Mouse (Mus musculus): ENCODE measurements around the gene Lrrk1. TPM values are rescaled to one million over a fixed set of nuclear protein-coding genes. Genes with fewer than 3 reads are reported as not detected.

Lrrk1 gene
- polyA plus RNA-seq, 1 experiment from 2014 or later = 15.7 TPM

DNA sequence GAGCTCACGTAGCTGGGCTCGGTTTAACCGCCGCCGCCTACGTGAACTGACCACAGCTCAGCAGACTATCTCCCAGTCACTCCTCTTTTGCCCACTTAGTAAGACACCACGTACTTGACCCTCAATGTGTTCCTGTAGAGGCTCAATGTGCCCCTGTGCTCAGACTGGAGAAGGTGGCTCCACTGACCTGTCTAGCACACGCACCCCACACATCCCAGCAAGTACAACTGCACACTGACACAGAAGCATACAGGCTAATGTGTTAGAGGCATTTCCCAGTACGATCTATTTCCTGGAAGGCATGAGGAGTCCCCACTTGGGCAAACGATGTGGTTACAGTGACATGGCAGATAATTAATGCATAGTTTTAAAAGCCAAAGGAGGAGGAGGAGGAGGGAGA, 11.6 kb downstream of the Lrrk1 start:
- 0 out of 2 replicates have a peak, but pooled peaks cover 10% of the 10 kb centered on the region for H3K4me1 ChIP-seq (replicated peaks)
- H3K36me3 ChIP-seq = peaks cover 3% of the 10 kb centered on the region; the same call in 1 of the 2 replicates
- no peaks in the 10 kb centered on the region for H3K27me3 ChIP-seq (replicated peaks)
- 74% methylated on average over 10 of the region's 10 CpGs for WGBS
- no peak overlapping the region for H3K4me2 ChIP-seq (replicated peaks)
- H3K4me3 ChIP-seq (replicated peaks) = no peak overlapping the region
- H3K9ac ChIP-seq = no peak overlapping the region
- no peaks in the 10 kb centered on the region for H3K9me3 ChIP-seq
- peak; percentile 71 for ATAC-seq
- H3K27ac ChIP-seq = no peak overlapping the region

GRCm38 (mm10) chr7:66375736-66376135, 12.4 kb downstream of the Lrrk1 start:
- Histone ChIP-seq H3K27ac (no peak overlapping the region), H3K9ac (no peak overlapping the region), H3K36me3 (peaks cover 2% of the 10 kb centered on the region; the same call in 1 of the 2 replicates), H3K4me3 (replicated peaks) (no peak overlapping the region), H3K4me1 (replicated peaks) (0 out of 2 replicates have a peak, but pooled peaks cover 10% of the 10 kb centered on the region), H3K4me2 (replicated peaks) (no peak overlapping the region), H3K27me3 (replicated peaks) (no peaks in the 10 kb centered on the region), H3K9me3 (no peaks in the 10 kb centered on the region)
- ATAC-seq = no peak
- WGBS = 89% methylated on average over 4 of the region's 4 CpGs

- Histone ChIP-seq H3K4me3 (replicated peaks) (no peak overlapping the region), H3K36me3 (no peaks in the 10 kb centered on the region), H3K4me1 (replicated peaks) (peaks cover 19% of the 10 kb centered on the region; the same call in 1 of the 2 replicates), H3K27ac (no peak overlapping the region), H3K4me2 (replicated peaks) (no peak overlapping the region), H3K9ac (no peak overlapping the region), H3K27me3 (replicated peaks) (no peaks in the 10 kb centered on the region), H3K9me3 (no peaks in the 10 kb centered on the region)
- 89% methylated on average over 3 of the region's 3 CpGs for WGBS
- ATAC-seq = no peak
These were observed 14.8 kb downstream of the Lrrk1 start for GRCm38 (mm10) chr7:66373391-66373790.

DNA sequence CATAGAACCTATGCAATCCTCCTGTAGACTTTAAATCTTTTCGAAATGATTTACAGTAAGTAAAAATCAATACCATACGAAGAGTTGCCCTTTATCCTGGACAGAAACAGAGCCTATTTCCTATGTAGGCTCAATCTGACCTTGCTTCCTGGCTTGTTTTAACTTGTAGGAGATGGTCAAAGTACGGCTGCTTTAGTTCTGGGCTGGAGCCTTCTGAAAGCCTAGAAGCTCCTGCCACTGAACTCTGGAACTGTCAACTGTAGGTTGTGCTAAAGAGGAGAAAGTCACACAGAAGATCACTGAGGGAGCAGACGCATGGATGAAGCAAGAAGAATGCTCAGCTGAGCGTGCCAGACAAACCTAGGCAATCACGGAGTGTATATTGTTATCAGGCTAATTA, 17.2 kb downstream of the Lrrk1 start:
- H3K27ac ChIP-seq = 0 out of 2 replicates have a peak overlapping the region, but pooled peaks have one; percentile 40
- ATAC-seq = peak; percentile 77

GRCm38 (mm10) chr7:66369934-66370445, 18.2 kb downstream of the Lrrk1 start:
- Histone ChIP-seq H3K36me3 (no peaks in the 10 kb centered on the region), H3K4me3 (replicated peaks) (no peak overlapping the region), H3K9ac (no peak overlapping the region), H3K27ac (peak overlapping the region; percentile 48; the same call in 1 of the 2 replicates), H3K9me3 (no peaks in the 10 kb centered on the region), H3K4me1 (replicated peaks) (peaks cover 12% of the 10 kb centered on the region; the same call in 1 of the 2 replicates), H3K4me2 (replicated peaks) (no peak overlapping the region), H3K27me3 (replicated peaks) (no peaks in the 10 kb centered on the region)
- 55% methylated on average over 5 of the region's 5 CpGs for WGBS
- ATAC-seq = no peak

More for the DNA sequence above, 17.2 kb downstream of the Lrrk1 start:
- H3K9me3 ChIP-seq = no peaks in the 10 kb centered on the region
- WGBS = 70% methylated on average over 6 of the region's 6 CpGs
- H3K36me3 ChIP-seq = no peaks in the 10 kb centered on the region
- no peak overlapping the region for H3K9ac ChIP-seq
- H3K4me3 ChIP-seq (replicated peaks) = no peak overlapping the region
- no peaks in the 10 kb centered on the region for H3K27me3 ChIP-seq (replicated peaks)
- H3K4me1 ChIP-seq (replicated peaks) = peaks cover 12% of the 10 kb centered on the region; the same call in 1 of the 2 replicates
- H3K4me2 ChIP-seq (replicated peaks) = no peak overlapping the region

DNA sequence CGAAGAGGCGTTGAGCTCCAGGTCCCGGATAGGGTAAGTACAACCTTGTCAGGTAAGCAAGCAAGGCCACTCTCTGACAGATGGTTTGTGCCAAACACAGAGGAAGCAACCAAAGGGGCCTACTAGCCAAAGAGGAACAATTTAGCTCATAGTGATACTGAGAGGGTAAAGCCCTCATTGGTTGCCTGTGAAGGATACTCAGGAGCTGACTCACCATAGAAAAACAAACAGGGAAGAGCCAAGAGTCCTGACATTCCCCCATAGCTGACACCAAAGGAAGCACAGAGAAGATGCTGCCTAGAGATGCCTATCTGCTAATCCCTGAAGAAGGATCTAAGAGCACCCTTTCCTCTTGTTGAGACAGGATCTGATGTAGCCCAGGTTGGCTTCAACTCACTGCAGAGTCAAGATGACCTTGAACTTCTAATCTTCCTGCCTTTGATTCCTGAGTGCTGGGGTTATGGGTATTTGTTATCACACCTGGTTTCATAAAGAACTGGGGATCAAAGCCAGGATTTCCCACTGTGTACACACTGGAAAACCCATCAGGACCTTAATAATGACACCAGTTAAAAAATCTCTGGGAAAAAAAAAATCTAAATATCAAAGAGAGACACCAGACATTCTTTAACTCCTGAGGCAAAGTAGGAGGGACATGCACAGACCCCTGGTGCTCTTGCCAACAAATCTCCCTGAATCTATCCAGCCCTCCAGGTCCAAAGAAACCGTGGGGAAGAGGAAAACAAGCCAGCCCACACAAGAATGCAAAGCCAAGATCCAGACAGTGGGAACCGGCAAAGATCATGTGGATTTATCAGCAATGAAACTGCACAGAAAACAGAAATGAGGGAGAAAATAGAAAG, 18.8 kb downstream of the Lrrk1 start:
- Histone ChIP-seq H3K4me3 (replicated peaks) (no peak overlapping the region), H3K4me1 (replicated peaks) (peaks cover 12% of the 10 kb centered on the region; the same call in 1 of the 2 replicates), H3K9ac (no peak overlapping the region), H3K9me3 (no peaks in the 10 kb centered on the region), H3K27me3 (replicated peaks) (no peaks in the 10 kb centered on the region), H3K27ac (no peak overlapping the region), H3K4me2 (replicated peaks) (no peak overlapping the region), H3K36me3 (no peaks in the 10 kb centered on the region)
- no peak for ATAC-seq
- 68% methylated on average over 5 of the region's 5 CpGs for WGBS

DNA sequence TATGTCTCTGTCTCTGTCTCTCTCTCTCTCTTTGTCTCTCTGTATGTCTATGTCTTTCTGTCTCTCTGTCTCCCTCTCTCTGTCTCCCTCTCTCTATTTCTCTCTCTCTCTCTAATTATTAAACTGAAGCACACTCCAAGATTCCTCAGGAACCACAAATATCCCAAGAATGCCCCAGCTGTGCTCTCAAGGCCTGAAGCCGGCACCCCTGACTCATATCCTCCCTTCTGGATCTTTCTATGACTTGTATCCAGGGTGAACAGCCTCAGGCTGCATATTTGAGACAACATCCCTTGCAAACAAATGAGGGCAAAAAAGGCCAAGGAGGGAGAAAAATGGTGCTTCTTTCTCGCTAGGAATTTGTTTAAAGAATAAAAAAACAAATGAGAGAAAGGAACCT, 22.2 kb downstream of the Lrrk1 start, which contains the start of gene Gm10974:
TSS of gene Gm10974 (plus strand) at position 2 of the 400 bp plus-strand sequence.
- H3K4me2 ChIP-seq (replicated peaks) = no peak within 1 kb of the TSS
- 0 out of 2 replicates have a peak within 1 kb of the TSS, but pooled peaks have one; percentile 36 for H3K27ac ChIP-seq
- H3K9me3 ChIP-seq = peaks cover 7% of the 10 kb centered on the region; the same call in 1 of the 2 replicates
- H3K4me3 ChIP-seq (replicated peaks) = no peak within 1 kb of the TSS
- H3K9ac ChIP-seq = no peak within 1 kb of the TSS
- whole genome bisulfite sequencing = 35% methylated on average over 2 of the region's 2 CpGs
- peak; percentile 65 for ATAC-seq
- peaks cover 5% of the 10 kb centered on the region; the same call in 1 of the 2 replicates for H3K36me3 ChIP-seq
- peaks cover 12% of the 10 kb centered on the region; the same call in 1 of the 2 replicates for H3K4me1 ChIP-seq (replicated peaks)
- H3K27me3 ChIP-seq (replicated peaks) = no peaks in the 10 kb centered on the region

- H3K4me1 ChIP-seq (replicated peaks) = peaks cover 12% of the 10 kb centered on the region; the same call in 1 of the 2 replicates
- H3K27ac ChIP-seq = 0 out of 2 replicates have a peak overlapping the region, but pooled peaks have one; percentile 36
- H3K4me3 ChIP-seq (replicated peaks) = no peak overlapping the region
- H3K36me3 ChIP-seq = peaks cover 5% of the 10 kb centered on the region; the same call in 1 of the 2 replicates
- H3K4me2 ChIP-seq (replicated peaks) = no peak overlapping the region
- peaks cover 7% of the 10 kb centered on the region; the same call in 1 of the 2 replicates for H3K9me3 ChIP-seq
- ATAC-seq = no peak
- no peaks in the 10 kb centered on the region for H3K27me3 ChIP-seq (replicated peaks)
- WGBS = 63% methylated on average over 2 of the region's 2 CpGs
- no peak overlapping the region for H3K9ac ChIP-seq
These were observed 22.7 kb downstream of the Lrrk1 start for GRCm38 (mm10) chr7:66365411-66365810.

- H3K4me1 ChIP-seq (replicated peaks) = peaks cover 10% of the 10 kb centered on the region; the same call in 1 of the 2 replicates
- 95% methylated on average over 11 of the region's 11 CpGs for WGBS
These were observed 23.7 kb downstream of the Lrrk1 start for GRCm38 (mm10) chr7:66364491-66364890.

DNA sequence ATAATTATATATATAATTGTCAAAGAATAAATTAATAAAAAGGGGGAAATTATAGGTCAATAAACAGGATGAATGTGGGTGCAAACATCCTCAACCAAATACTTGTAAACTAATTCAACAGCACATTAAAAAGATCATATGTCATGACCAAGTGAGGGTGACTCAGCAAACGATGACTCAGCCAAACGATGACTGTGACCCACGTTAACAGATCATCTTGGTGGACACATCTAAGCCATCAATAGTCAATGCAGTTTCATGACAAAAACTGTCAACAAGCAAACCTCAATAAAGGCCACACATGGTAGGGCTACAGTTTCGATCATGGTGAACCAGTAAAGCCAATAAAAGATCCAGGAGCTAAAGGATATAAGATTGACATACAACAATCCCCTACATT, 29.1 kb downstream of the Lrrk1 start:
- Histone ChIP-seq H3K4me2 (replicated peaks) (no peak overlapping the region), H3K36me3 (peaks cover 5% of the 10 kb centered on the region; the same call in 1 of the 2 replicates), H3K27ac (no peak overlapping the region), H3K27me3 (replicated peaks) (no peaks in the 10 kb centered on the region), H3K9ac (no peak overlapping the region), H3K9me3 (peaks cover 7% of the 10 kb centered on the region; the same call in 1 of the 2 replicates), H3K4me3 (replicated peaks) (no peak overlapping the region), H3K4me1 (replicated peaks) (no peaks in the 10 kb centered on the region)
- no peak for ATAC-seq
- 85% methylated on average over 4 of the region's 4 CpGs for WGBS

More at GRCm38 (mm10) chr7:66364491-66364890, 23.7 kb downstream of the Lrrk1 start:
- ATAC-seq = no peak
- H3K9ac ChIP-seq = no peak overlapping the region
- peaks cover 7% of the 10 kb centered on the region; the same call in 1 of the 2 replicates for H3K9me3 ChIP-seq
- H3K27me3 ChIP-seq (replicated peaks) = no peaks in the 10 kb centered on the region
- H3K4me2 ChIP-seq (replicated peaks) = no peak overlapping the region
- H3K4me3 ChIP-seq (replicated peaks) = no peak overlapping the region
- peaks cover 5% of the 10 kb centered on the region; the same call in 1 of the 2 replicates for H3K36me3 ChIP-seq
- no peak overlapping the region for H3K27ac ChIP-seq

DNA sequence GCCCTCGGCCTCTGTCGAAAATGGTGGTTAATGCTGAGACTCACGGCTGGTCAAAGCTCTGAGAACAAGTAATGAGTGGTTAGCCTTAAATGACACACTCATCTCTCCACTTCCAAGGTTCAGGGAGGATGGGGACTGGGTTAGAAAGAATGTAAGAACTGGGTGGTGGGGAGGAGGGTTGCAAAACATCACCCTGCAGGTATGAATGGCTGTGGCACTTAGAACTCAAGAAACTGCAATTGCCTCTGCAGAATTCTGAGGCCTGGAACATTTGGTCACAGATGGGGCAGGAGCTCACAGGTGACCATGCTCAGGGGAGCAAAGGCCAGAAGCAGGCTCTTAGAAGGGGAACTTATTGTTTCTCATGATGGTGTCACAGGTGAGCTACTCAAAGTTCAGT, 29.7 kb downstream of the Lrrk1 start:
- Histone ChIP-seq H3K9ac (no peak overlapping the region), H3K36me3 (peaks cover 5% of the 10 kb centered on the region; the same call in 1 of the 2 replicates), H3K4me3 (replicated peaks) (no peak overlapping the region), H3K4me2 (replicated peaks) (no peak overlapping the region), H3K4me1 (replicated peaks) (no peaks in the 10 kb centered on the region), H3K9me3 (peaks cover 7% of the 10 kb centered on the region; the same call in 1 of the 2 replicates), H3K27me3 (replicated peaks) (no peaks in the 10 kb centered on the region), H3K27ac (no peak overlapping the region)
- WGBS = 97% methylated on average over 3 of the region's 3 CpGs
- no peak for ATAC-seq
